Mouse (Mus musculus): ENCODE data around the gene Ercc2.

Ercc2 gene

GRCm38 (mm10) chr7:19443344-19443743, 61.5 kb downstream of the Ercc2 start:
- in situ Hi-C loops (cut with MboI, MseI), result no loop called here

DNA sequence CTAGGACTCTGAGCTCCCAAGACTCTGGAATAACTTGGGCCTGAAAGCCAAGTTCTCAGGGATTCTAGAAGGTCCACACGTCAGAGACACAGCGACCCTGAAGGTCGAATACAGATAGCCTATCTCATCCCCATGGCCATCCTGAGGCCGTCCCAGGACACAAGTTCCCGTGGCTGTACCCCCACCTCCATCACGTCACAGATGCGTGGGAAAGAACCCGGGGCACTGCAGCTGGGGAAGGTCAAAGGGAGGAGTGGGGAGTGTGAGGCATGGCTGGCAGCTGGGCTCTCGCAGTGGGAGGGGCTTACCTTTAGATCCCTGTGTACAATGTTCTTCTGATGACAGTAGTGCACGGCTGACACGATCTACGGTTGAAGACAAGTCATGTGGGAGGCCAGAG, 63.0 kb downstream of the Ercc2 start:
- in situ Hi-C loops (cut with MboI, MseI), result no loop called here
